Mouse (Mus musculus) embryonic facial prominence, embryonic 15.5 days (tissue): ENCODE results near the gene Sult5a1. TPM values are rescaled to one million over a fixed set of nuclear protein-coding genes. Genes with fewer than 3 reads are reported as not detected.

Experiments used
- ATAC-seq: fragments of 200-750 bp; cut with Nextera tagmentation; 2 replicates; pipeline ENCODE4 v1.8.0; 2017; ENCODE audit warnings: low read depth, moderate TSS enrichment; ENCODE audit not compliant: insufficient number of reproducible peaks, low FRiP score, low TSS enrichment
- H3K27ac ChIP-seq: fragments of 300-500 bp; sonication (generic); replicated peaks from 2 replicates; pipeline ENCODE4 v1.5.1; 2015; ENCODE audit warnings: mild to moderate bottlenecking, inconsistent platforms
- H3K27me3 ChIP-seq: fragments of 300-500 bp; sonication (generic); 2 replicates; pipeline ENCODE4 v1.6.1; 2015; ENCODE audit warnings: inconsistent platforms
- H3K36me3 ChIP-seq: fragments of 300-500 bp; sonication (generic); 2 replicates; pipeline ENCODE4 v1.6.1; 2015; ENCODE audit warnings: mild to moderate bottlenecking, inconsistent platforms
- H3K4me1 ChIP-seq: fragments of 300-500 bp; sonication (generic); 2 replicates; pipeline ENCODE4 v1.6.1; 2015; ENCODE audit warnings: inconsistent platforms
- H3K4me2 ChIP-seq: fragments of 300-500 bp; sonication (generic); replicated peaks from 2 replicates; pipeline ENCODE4 v1.6.1; 2015; ENCODE audit warnings: mild to moderate bottlenecking, inconsistent platforms
- H3K4me3 ChIP-seq: fragments of 300-500 bp; sonication (generic); replicated peaks from 2 replicates; pipeline ENCODE4 v1.5.1; 2015; ENCODE audit warnings: mild to moderate bottlenecking, inconsistent platforms
- H3K9ac ChIP-seq: fragments of 300-500 bp; sonication (generic); 2 replicates; pipeline ENCODE4 v1.6.1; 2015; ENCODE audit warnings: inconsistent platforms
- H3K9me3 ChIP-seq: fragments of 300-500 bp; sonication (generic); replicated peaks from 2 replicates; pipeline ENCODE4 v1.6.1; 2016; ENCODE audit warnings: inconsistent platforms
- WGBS: fragments of 180-500 bp; shearing (Covaris S2); methylation state at CpG from one replicate; pipeline ENCODE4 v1.1.7; 2015; 5-methylcytosine and 5-hydroxymethylcytosine counted together
- polyA plus RNA-seq: library from polyadenylated mRNA; unstranded; fragments of >200 nt; fragmentation: Nextera tagmentation; extraction: Ambion mirVana; gene quantifications from 2 replicates; pipeline ENCODE4 v1.2.1, GENCODE M21; 2015

The Sult5a1 gene
- polyA plus RNA-seq, 1 experiment from 2014 or later = 47.8 TPM

GRCm38 (mm10) chr8:123181391-123181790 is 23.3 kb upstream of the Sult5a1 start:
- Histone ChIP-seq H3K9ac (no peak overlapping the region), H3K4me1 (peaks cover 19% of the 10 kb centered on the region), H3K4me3 (no peak overlapping the region), H3K4me2 (no peak overlapping the region), H3K9me3 (no peaks in the 10 kb centered on the region), H3K36me3 (no peaks in the 10 kb centered on the region), H3K27ac (no peak overlapping the region), H3K27me3 (no peaks in the 10 kb centered on the region)
- no peak for ATAC-seq
- WGBS = 59% methylated on average over 3 of the region's 3 CpGs

- peak; percentile 48 for ATAC-seq
- H3K4me2 ChIP-seq = no peak overlapping the region
- 69% methylated on average over 9 of the region's 9 CpGs for WGBS
- H3K27me3 ChIP-seq = no peaks in the 10 kb centered on the region
- H3K4me1 ChIP-seq = peaks cover 36% of the 10 kb centered on the region
- H3K4me3 ChIP-seq = no peak overlapping the region
- H3K36me3 ChIP-seq = no peaks in the 10 kb centered on the region
- H3K9me3 ChIP-seq = no peaks in the 10 kb centered on the region
- H3K9ac ChIP-seq = no peak overlapping the region
- H3K27ac ChIP-seq = peak overlapping the region; percentile 76
These were observed 1.9 kb downstream of the Sult5a1 start for GRCm38 (mm10) chr8:123156070-123156773.

- H3K4me3 ChIP-seq = no peak overlapping the region
- H3K4me1 ChIP-seq = peaks cover 40% of the 10 kb centered on the region
- H3K27ac ChIP-seq = no peak overlapping the region
- no peaks in the 10 kb centered on the region for H3K9me3 ChIP-seq
- no peak overlapping the region for H3K9ac ChIP-seq
- ATAC-seq = no peak
- 63% methylated on average over 5 of the region's 5 CpGs for WGBS
- H3K4me2 ChIP-seq = no peak overlapping the region
- H3K27me3 ChIP-seq = no peaks in the 10 kb centered on the region
- no peaks in the 10 kb centered on the region for H3K36me3 ChIP-seq
These were observed 2.9 kb downstream of the Sult5a1 start for GRCm38 (mm10) chr8:123155177-123155576.

GRCm38 (mm10) chr8:123150737-123151171 is 7.4 kb downstream of the Sult5a1 start:
- H3K9ac ChIP-seq = no peak overlapping the region
- H3K4me3 ChIP-seq = no peak overlapping the region
- peaks cover 18% of the 10 kb centered on the region for H3K4me1 ChIP-seq
- ATAC-seq = 0 out of 2 replicates have a peak, but pooled peaks have one; percentile 39
- peak overlapping the region; percentile 56 for H3K27ac ChIP-seq
- no peaks in the 10 kb centered on the region for H3K36me3 ChIP-seq
- H3K4me2 ChIP-seq = no peak overlapping the region
- no peaks in the 10 kb centered on the region for H3K27me3 ChIP-seq
- H3K9me3 ChIP-seq = no peaks in the 10 kb centered on the region
- 43% methylated on average over 9 of the region's 9 CpGs for WGBS

GRCm38 (mm10) chr8:123146390-123146789 is 11.7 kb downstream of the Sult5a1 start:
- Histone ChIP-seq H3K36me3 (no peaks in the 10 kb centered on the region), H3K27ac (peak overlapping the region; percentile 86), H3K9me3 (no peaks in the 10 kb centered on the region), H3K4me2 (no peak overlapping the region), H3K9ac (no peak overlapping the region), H3K4me3 (no peak overlapping the region), H3K4me1 (peaks cover 37% of the 10 kb centered on the region), H3K27me3 (no peaks in the 10 kb centered on the region)
- ATAC-seq = no peak
- 39% methylated on average over 7 of the region's 7 CpGs for WGBS

- Histone ChIP-seq H3K9me3 (no peaks in the 10 kb centered on the region), H3K27ac (peak overlapping the region; percentile 86), H3K9ac (no peak overlapping the region), H3K4me2 (no peak overlapping the region), H3K27me3 (no peaks in the 10 kb centered on the region), H3K4me3 (no peak overlapping the region), H3K36me3 (no peaks in the 10 kb centered on the region), H3K4me1 (peaks cover 43% of the 10 kb centered on the region)
- ATAC-seq = peak; percentile 21; the same call in 1 of the 2 replicates
- 36% methylated on average over 6 of the region's 6 CpGs for WGBS
These were observed 12.8 kb downstream of the Sult5a1 start for GRCm38 (mm10) chr8:123145279-123145678.

- no peak overlapping the region for H3K4me2 ChIP-seq
- H3K4me1 ChIP-seq = peaks cover 62% of the 10 kb centered on the region
- peak; percentile 71 for ATAC-seq
- H3K4me3 ChIP-seq = no peak overlapping the region
- H3K36me3 ChIP-seq = no peaks in the 10 kb centered on the region
- H3K27ac ChIP-seq = peak overlapping the region; percentile 95
- H3K9ac ChIP-seq = no peak overlapping the region
- 27% methylated on average over 14 of the region's 14 CpGs for WGBS
- no peaks in the 10 kb centered on the region for H3K27me3 ChIP-seq
- no peaks in the 10 kb centered on the region for H3K9me3 ChIP-seq
These were observed 16.2 kb downstream of the Sult5a1 start for GRCm38 (mm10) chr8:123141741-123142462.

- H3K4me1 ChIP-seq = peaks cover 65% of the 10 kb centered on the region
- no peak overlapping the region for H3K4me3 ChIP-seq
- H3K9me3 ChIP-seq = no peaks in the 10 kb centered on the region
- peak overlapping the region; percentile 94 for H3K27ac ChIP-seq
- no peaks in the 10 kb centered on the region for H3K27me3 ChIP-seq
- H3K9ac ChIP-seq = no peak overlapping the region
- no peak overlapping the region for H3K4me2 ChIP-seq
- no peak for ATAC-seq
- 52% methylated on average over 4 of the region's 4 CpGs for WGBS
- no peaks in the 10 kb centered on the region for H3K36me3 ChIP-seq
These were observed 19.4 kb downstream of the Sult5a1 start for GRCm38 (mm10) chr8:123138741-123139140.

GRCm38 (mm10) chr8:123137645-123138077 is 20.5 kb downstream of the Sult5a1 start:
- ATAC-seq = peak; percentile 88
- Histone ChIP-seq H3K4me1 (peaks cover 62% of the 10 kb centered on the region), H3K9ac (peak overlapping the region; percentile 2; the same call in 1 of the 2 replicates), H3K27ac (peak overlapping the region; percentile 94), H3K9me3 (no peaks in the 10 kb centered on the region), H3K27me3 (no peaks in the 10 kb centered on the region), H3K4me3 (no peak overlapping the region), H3K4me2 (no peak overlapping the region), H3K36me3 (no peaks in the 10 kb centered on the region)
- 3% methylated on average over 2 of the region's 2 CpGs for WGBS

- Histone ChIP-seq H3K27ac (0 out of 2 replicates have a peak overlapping the region, but pooled peaks have one; percentile 94), H3K4me2 (no peak overlapping the region), H3K4me3 (no peak overlapping the region), H3K36me3 (no peaks in the 10 kb centered on the region), H3K9me3 (no peaks in the 10 kb centered on the region), H3K4me1 (peaks cover 49% of the 10 kb centered on the region), H3K27me3 (no peaks in the 10 kb centered on the region), H3K9ac (no peak overlapping the region)
- ATAC-seq = no peak
- whole genome bisulfite sequencing = 69% methylated on average over 9 of the region's 9 CpGs
These were observed 21.8 kb downstream of the Sult5a1 start for GRCm38 (mm10) chr8:123136287-123136686.

GRCm38 (mm10) chr8:123135806-123136205 is 22.3 kb downstream of the Sult5a1 start:
- no peak for ATAC-seq
- no peak overlapping the region for H3K4me3 ChIP-seq
- H3K4me2 ChIP-seq = no peak overlapping the region
- no peaks in the 10 kb centered on the region for H3K9me3 ChIP-seq
- H3K27ac ChIP-seq = peak overlapping the region; percentile 48; the same call in 1 of the 2 replicates
- H3K36me3 ChIP-seq = no peaks in the 10 kb centered on the region
- peaks cover 44% of the 10 kb centered on the region for H3K4me1 ChIP-seq
- no peaks in the 10 kb centered on the region for H3K27me3 ChIP-seq
- 51% methylated on average over 9 of the region's 9 CpGs for WGBS
- no peak overlapping the region for H3K9ac ChIP-seq
